In the genomic region with DNA sequence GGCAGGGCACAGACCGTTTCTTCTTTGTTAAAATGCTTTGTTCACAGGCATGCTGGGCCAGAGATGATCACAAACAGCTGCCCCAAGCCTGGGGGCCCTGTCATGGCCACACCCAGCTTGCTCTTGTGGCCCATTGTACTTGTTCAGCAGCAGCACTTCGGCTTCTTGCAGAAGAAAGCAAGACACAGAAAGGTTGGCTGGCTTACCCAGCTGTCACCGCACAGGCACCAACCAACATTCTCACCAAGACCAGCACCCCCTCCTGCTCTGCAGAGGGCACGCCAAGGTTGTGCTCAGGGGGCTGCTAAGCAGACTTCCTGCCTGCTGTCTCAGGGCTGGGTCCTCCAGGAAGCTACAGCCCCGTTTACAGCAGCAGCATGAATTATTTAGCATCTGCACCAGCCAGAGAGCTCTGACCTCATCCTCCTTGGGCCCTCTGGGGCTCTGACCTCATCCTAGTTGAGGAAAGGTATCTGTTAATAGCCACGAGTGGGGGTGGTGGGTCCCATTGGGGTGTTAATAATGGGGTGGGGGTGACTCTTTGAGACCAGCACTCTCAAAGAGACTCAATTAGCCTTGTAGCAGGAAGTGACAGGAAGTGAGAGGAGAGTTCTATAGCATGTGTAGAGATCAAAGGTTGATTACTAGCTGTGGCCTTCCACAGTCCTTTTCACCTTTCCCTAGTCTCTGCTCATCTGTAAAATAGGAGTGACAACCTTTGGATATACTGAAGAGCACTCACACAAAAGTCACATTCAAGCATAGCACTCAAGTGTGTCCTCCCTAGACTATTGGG, we compare ENCODE assay signal across 8 mouse cellular contexts. TPM values are rescaled to one million over a fixed set of nuclear protein-coding genes. Genes with fewer than 3 reads are reported as not detected.
DNase-seq lines count a peak whose midpoint lies in the region; ATAC-seq and TF ChIP-seq lines count a peak whose summit lies in the region.

No protein-coding gene starts in this region.

- no peaks in the 10 kb centered on the region for H3K9me3 ChIP-seq in heart, embryonic 16.5 days (replicated peaks; ENCODE audit: control insufficient read depth, low read length)
- H3K9me3 ChIP-seq in E14TG2a.4 (ENCODE audit: low read length), result no peaks in the 10 kb centered on the region
- no peaks in the 10 kb centered on the region for H3K9me3 ChIP-seq in forebrain, embryonic 16.5 days (ENCODE audit: control insufficient read depth, low read length)
- no peaks in the 10 kb centered on the region for H3K9me3 ChIP-seq in neural tube, embryonic 11.5 days (ENCODE audit: control insufficient read depth, low read length)

- peaks cover 11% of the 10 kb centered on the region for H3K4me1 ChIP-seq in heart, embryonic 16.5 days (ENCODE audit: control insufficient read depth, insufficient read depth, low read length)
- H3K4me1 ChIP-seq in E14TG2a.4 (replicated peaks; ENCODE audit: low read depth, low read length), result peaks cover 86% of the 10 kb centered on the region
- H3K4me1 ChIP-seq in forebrain, embryonic 16.5 days (replicated peaks; ENCODE audit: control insufficient read depth, insufficient read depth, low read length), result peaks cover 5% of the 10 kb centered on the region
- peaks cover 12% of the 10 kb centered on the region for H3K4me1 ChIP-seq in neural tube, embryonic 11.5 days (ENCODE audit: control insufficient read depth, insufficient read depth, low read length)

- no peak for DNase-seq in heart, postnatal 14 days
- DNase-seq in neural tube, embryonic 11.5 days (ENCODE audit: low spot score), result peak; percentile 39
- DNase-seq in ovary, postnatal 10 days (ENCODE audit: low spot score), result no peak
- no peak for DNase-seq in right cerebral cortex, adult 2 months (ENCODE audit: low spot score in 2 of 2)
- DNase-seq in adrenal gland, adult 8-10 months, result no peak

- H3K36me3 ChIP-seq in heart, embryonic 16.5 days (ENCODE audit: control insufficient read depth, insufficient read depth), result no peaks in the 10 kb centered on the region
- H3K36me3 ChIP-seq in E14TG2a.4 (ENCODE audit: insufficient read depth, low read length), result no peaks in the 10 kb centered on the region; the same call in 1 of the 2 replicates
- no peaks in the 10 kb centered on the region for H3K36me3 ChIP-seq in forebrain, embryonic 16.5 days (ENCODE audit: control insufficient read depth, insufficient read depth)
- H3K36me3 ChIP-seq in neural tube, embryonic 11.5 days (ENCODE audit: control insufficient read depth, insufficient read depth, low read length), result no peaks in the 10 kb centered on the region

- no peaks in the 10 kb centered on the region for H3K27me3 ChIP-seq in heart, embryonic 16.5 days (ENCODE audit: control insufficient read depth, insufficient read depth, low read length)
- H3K27me3 ChIP-seq in E14TG2a.4 (ENCODE audit: insufficient read depth, low read length), result no peaks in the 10 kb centered on the region
- no peaks in the 10 kb centered on the region for H3K27me3 ChIP-seq in forebrain, embryonic 16.5 days (replicated peaks; ENCODE audit: control insufficient read depth, insufficient read depth, low read length)
- H3K27me3 ChIP-seq in neural tube, embryonic 11.5 days (ENCODE audit: control insufficient read depth, insufficient read depth, low read length), result no peaks in the 10 kb centered on the region

- no peak overlapping the region for H3K4me3 ChIP-seq in heart, embryonic 16.5 days (ENCODE audit: low read length)
- H3K4me3 ChIP-seq in E14TG2a.4 (replicated peaks; ENCODE audit: low read length), result peak overlapping the region; percentile 43
- no peak overlapping the region for H3K4me3 ChIP-seq in forebrain, embryonic 16.5 days (replicated peaks; ENCODE audit: low read length)
- no peak overlapping the region for H3K4me3 ChIP-seq in neural tube, embryonic 11.5 days (ENCODE audit: low read depth, low read length)

- H3K4me2 ChIP-seq in heart, embryonic 16.5 days (ENCODE audit: low read depth, low read length), result no peak overlapping the region
- no peak overlapping the region for H3K4me2 ChIP-seq in forebrain, embryonic 16.5 days (ENCODE audit: low read length)
- H3K4me2 ChIP-seq in neural tube, embryonic 11.5 days (ENCODE audit: low read depth), result no peak overlapping the region

- 18% methylated on average over 6 of the region's 6 CpGs for WGBS in heart, embryonic 16.5 days
- 19% methylated on average over 6 of the region's 6 CpGs for WGBS in forebrain, embryonic 16.5 days
- WGBS in neural tube, embryonic 11.5 days, result 19% methylated on average over 6 of the region's 6 CpGs

- TF ChIP-seq CTCF in E14TG2a.4 (conservative IDR thresholded peaks at IDR 0.05; ENCODE audit: low read length), result no peak

- no peak overlapping the region; the same call in 1 of the 2 replicates for H3K9ac ChIP-seq in heart, embryonic 16.5 days (ENCODE audit: low read length)
- H3K9ac ChIP-seq in forebrain, embryonic 16.5 days (replicated peaks; ENCODE audit: low read depth, low read length), result 0 out of 2 replicates have a peak overlapping the region, but pooled peaks have one; percentile 2
- no peak overlapping the region; the same call in 1 of the 2 replicates for H3K9ac ChIP-seq in neural tube, embryonic 11.5 days (ENCODE audit: low read length)

- intact Hi-C loops in heart, postnatal 14 days (cut with DNase I), result no loop called here

- H3K27ac ChIP-seq in heart, embryonic 16.5 days (ENCODE audit: low read length), result peak overlapping the region; percentile 65
- H3K27ac ChIP-seq in forebrain, embryonic 16.5 days (ENCODE audit: low read length), result no peak overlapping the region
- peak overlapping the region; percentile 42; the same call in 1 of the 2 replicates for H3K27ac ChIP-seq in neural tube, embryonic 11.5 days (ENCODE audit: low read depth, low read length)

- ATAC-seq in heart, embryonic 16.5 days (replicated peaks; ENCODE audit: extremely low read depth, insufficient read depth, low FRiP score), result peak; percentile 54; the same call in 1 of the 2 replicates
- no peak for ATAC-seq in forebrain, embryonic 16.5 days
- ATAC-seq in neural tube, embryonic 11.5 days (ENCODE audit: insufficient read depth, low FRiP score, low TSS enrichment), result no peak

RNA-seq across cellular contexts. Expression of a gene that starts 16.6 kb away (rescaled TPM):
- polyA plus RNA-seq in heart, embryonic 16.5 days (2015; fragmentation: Nextera tagmentation; extraction: Ambion mirVana), result 1.2 and 1.4 TPM in 2 replicates
- total RNA-seq in heart, postnatal 14 days (2021), result 1 to 10 TPM in 1 of 2 experiments, under 1 TPM in 1; 1.00 to 1.2 TPM
- polyA plus RNA-seq in forebrain, embryonic 16.5 days (2015; fragmentation: Nextera tagmentation; extraction: Ambion mirVana), result 0.94 and 0.95 TPM in 2 replicates
- 0.62 and 1.0 TPM in 2 replicates for polyA plus RNA-seq in neural tube, embryonic 11.5 days (2014; fragmentation: Nextera tagmentation; extraction: Ambion mirVana)
- total RNA-seq in adrenal gland, adult 8-10 months (2022), result 1 to 10 TPM; 1.1 to 3.9 (median 3.3) TPM

RNA-seq across cellular contexts. Expression of a gene that starts 22.3 kb away (rescaled TPM):
- 14.5 and 15.4 TPM in 2 replicates for polyA plus RNA-seq in heart, embryonic 16.5 days (2015; fragmentation: Nextera tagmentation; extraction: Ambion mirVana)
- total RNA-seq in heart, postnatal 14 days (2021), result 10 to 100 TPM in 1 of 2 experiments, 1 to 10 TPM in 1; 7.4 to 10.7 TPM
- polyA plus RNA-seq in forebrain, embryonic 16.5 days (2015; fragmentation: Nextera tagmentation; extraction: Ambion mirVana), result 6.1 and 7.0 TPM in 2 replicates
- polyA plus RNA-seq in neural tube, embryonic 11.5 days (2014; fragmentation: Nextera tagmentation; extraction: Ambion mirVana), result 24.4 and 26.0 TPM in 2 replicates
- total RNA-seq in adrenal gland, adult 8-10 months (2022), result 1 to 10 TPM; 4.3 to 7.7 (median 4.6) TPM
